In the genomic region with DNA sequence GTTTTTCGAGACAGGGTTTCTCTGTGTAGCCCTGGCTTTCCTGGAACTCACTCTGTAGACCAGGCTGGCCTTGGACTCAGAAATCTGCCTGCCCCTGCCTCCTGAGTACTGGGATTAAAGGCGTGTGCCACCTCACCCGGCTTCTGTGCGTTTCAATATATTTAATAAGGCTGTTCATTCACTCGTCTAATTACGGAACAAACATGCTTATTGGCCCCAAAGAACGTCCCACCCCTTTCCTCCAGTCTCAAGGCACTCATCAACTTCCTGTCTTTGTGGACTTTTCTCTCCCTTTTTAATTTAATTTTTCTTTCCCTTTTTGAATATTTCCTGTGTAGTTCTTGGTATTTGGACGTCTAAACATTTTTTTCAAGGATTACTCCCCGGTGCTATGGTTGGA, we compare ENCODE assay signal across 9 mouse cellular contexts. TPM values are rescaled to one million over a fixed set of nuclear protein-coding genes. Genes with fewer than 3 reads are reported as not detected.
A peak's percentile ranks its signal among the peaks of the same experiment; 100 is the strongest.
DNase-seq lines count a peak whose midpoint lies in the region; ATAC-seq lines count a peak whose summit lies in the region.
"Had no signal": no experiment of that assay in that cellular context is flagged by ENCODE, and none has a peak within 500 bp of the region (broad histone marks: within the 10 kb centered on the region; RNA-seq: fewer than 3 reads in every experiment).

No protein-coding gene starts in this region.

- no peak overlapping the region for H3K9ac ChIP-seq in forebrain, embryonic 16.5 days (replicated peaks; ENCODE audit: low read depth, low read length)
- H3K9ac ChIP-seq in hindbrain, embryonic 12.5 days, result no peak overlapping the region
- peak overlapping the region; percentile 78 for H3K9ac ChIP-seq in liver, embryonic 13.5 days
- peak overlapping the region; percentile 30; the same call in 1 of the 2 replicates for H3K9ac ChIP-seq in stomach, embryonic 15.5 days

- H3K36me3 ChIP-seq in forebrain, embryonic 10.5 days (replicated peaks), result no peaks in the 10 kb centered on the region
- H3K36me3 ChIP-seq in forebrain, embryonic 16.5 days (ENCODE audit: control insufficient read depth, insufficient read depth), result no peaks in the 10 kb centered on the region
- H3K36me3 ChIP-seq in hindbrain, embryonic 12.5 days, result no peaks in the 10 kb centered on the region
- no peaks in the 10 kb centered on the region for H3K36me3 ChIP-seq in liver, embryonic 13.5 days
- no peaks in the 10 kb centered on the region for H3K36me3 ChIP-seq in stomach, embryonic 15.5 days

- WGBS in forebrain, embryonic 10.5 days, result 40% methylated on average over 9 of the region's 9 CpGs
- whole genome bisulfite sequencing in forebrain, embryonic 16.5 days, result 19% methylated on average over 9 of the region's 9 CpGs
- WGBS in hindbrain, embryonic 12.5 days, result 39% methylated on average over 9 of the region's 9 CpGs
- 20% methylated on average over 9 of the region's 9 CpGs for WGBS in liver, embryonic 13.5 days (ENCODE audit: insufficient replicate concordance)
- 22% methylated on average over 9 of the region's 9 CpGs for WGBS in stomach, embryonic 15.5 days

- no peak overlapping the region for H3K27ac ChIP-seq in forebrain, embryonic 10.5 days
- H3K27ac ChIP-seq in forebrain, embryonic 16.5 days (ENCODE audit: low read length), result no peak overlapping the region
- H3K27ac ChIP-seq in hindbrain, embryonic 12.5 days, result no peak overlapping the region
- peak overlapping the region; percentile 94 for H3K27ac ChIP-seq in liver, embryonic 13.5 days
- peak overlapping the region; percentile 78; the same call in 1 of the 2 replicates for H3K27ac ChIP-seq in stomach, embryonic 15.5 days

- H3K4me3 ChIP-seq in forebrain, embryonic 10.5 days, result peak overlapping the region; percentile 75
- H3K4me3 ChIP-seq in forebrain, embryonic 16.5 days (replicated peaks; ENCODE audit: low read length), result no peak overlapping the region
- H3K4me3 ChIP-seq in hindbrain, embryonic 12.5 days, result no peak overlapping the region
- peak overlapping the region; percentile 89 for H3K4me3 ChIP-seq in liver, embryonic 13.5 days (replicated peaks)
- peak overlapping the region; percentile 78 for H3K4me3 ChIP-seq in stomach, embryonic 15.5 days (replicated peaks)

- no peak for ATAC-seq in forebrain, embryonic 16.5 days
- ATAC-seq in activated CD4-positive, CD25-positive, alpha-beta regulatory T cell, adult 4 months, result peak; percentile 44
- no peak for ATAC-seq in hindbrain, embryonic 12.5 days (ENCODE audit: low FRiP score)
- ATAC-seq in liver, embryonic 13.5 days (ENCODE audit: low read depth), result no peak
- no peak for ATAC-seq in stomach, embryonic 15.5 days (ENCODE audit: insufficient read depth, low FRiP score, low read depth)
- ATAC-seq: Patski had no signal

- H3K4me2 ChIP-seq in forebrain, embryonic 16.5 days (ENCODE audit: low read length), result no peak overlapping the region
- H3K4me2 ChIP-seq in hindbrain, embryonic 12.5 days (replicated peaks), result peak overlapping the region; percentile 84
- peak overlapping the region; percentile 100 for H3K4me2 ChIP-seq in liver, embryonic 13.5 days
- H3K4me2 ChIP-seq in stomach, embryonic 15.5 days, result peak overlapping the region; percentile 66

- H3K27me3 ChIP-seq in forebrain, embryonic 10.5 days (ENCODE audit: poor library complexity, severe bottlenecking), result peaks cover 44% of the 10 kb centered on the region
- peaks cover 6% of the 10 kb centered on the region; the same call in 1 of the 2 replicates for H3K27me3 ChIP-seq in forebrain, embryonic 16.5 days (replicated peaks; ENCODE audit: control insufficient read depth, insufficient read depth, low read length)
- peaks cover 27% of the 10 kb centered on the region for H3K27me3 ChIP-seq in hindbrain, embryonic 12.5 days
- H3K27me3 ChIP-seq in liver, embryonic 13.5 days, result peaks cover 5% of the 10 kb centered on the region
- no peaks in the 10 kb centered on the region for H3K27me3 ChIP-seq in stomach, embryonic 15.5 days (replicated peaks)
- H3K27me3 ChIP-seq: Patski had no signal

- H3K4me1 ChIP-seq in forebrain, embryonic 10.5 days, result peaks cover 48% of the 10 kb centered on the region
- peaks cover 34% of the 10 kb centered on the region for H3K4me1 ChIP-seq in forebrain, embryonic 16.5 days (replicated peaks; ENCODE audit: control insufficient read depth, insufficient read depth, low read length)
- peaks cover 28% of the 10 kb centered on the region for H3K4me1 ChIP-seq in hindbrain, embryonic 12.5 days
- H3K4me1 ChIP-seq in liver, embryonic 13.5 days (replicated peaks), result peaks cover 41% of the 10 kb centered on the region
- peaks cover 19% of the 10 kb centered on the region for H3K4me1 ChIP-seq in stomach, embryonic 15.5 days

- H3K9me3 ChIP-seq in forebrain, embryonic 10.5 days, result no peaks in the 10 kb centered on the region
- no peaks in the 10 kb centered on the region for H3K9me3 ChIP-seq in forebrain, embryonic 16.5 days (ENCODE audit: control insufficient read depth, low read length)
- H3K9me3 ChIP-seq in hindbrain, embryonic 12.5 days (replicated peaks), result no peaks in the 10 kb centered on the region
- H3K9me3 ChIP-seq in liver, embryonic 13.5 days (replicated peaks), result no peaks in the 10 kb centered on the region
- no peaks in the 10 kb centered on the region for H3K9me3 ChIP-seq in stomach, embryonic 15.5 days

- DNase-seq in forebrain, embryonic 10.5 days (ENCODE audit: extremely low spot score, low spot score), result no peak
- no peak for DNase-seq in liver, embryonic 13.5 days
- DNase-seq in frontal cortex, postnatal 14 days (ENCODE audit: low spot score in 2 of 2), result no peak
- DNase-seq in adrenal gland, adult 8-10 months, result no peak

RNA-seq across cellular contexts. Expression of a gene that starts 1.2 kb away (rescaled TPM):
- 12.9 and 16.3 TPM in 2 replicates for polyA plus RNA-seq in forebrain, embryonic 10.5 days (2016; fragmentation: Nextera tagmentation; extraction: Ambion mirVana)
- 18.3 and 27.6 TPM in 2 replicates for polyA plus RNA-seq in forebrain, embryonic 16.5 days (2015; fragmentation: Nextera tagmentation; extraction: Ambion mirVana)
- 10 to 100 TPM; 11.5 to 15.4 TPM for polyA plus RNA-seq in activated CD4-positive, CD25-positive, alpha-beta regulatory T cell, adult 4 months (2017; shearing (Covaris generic))
- 20.5 and 25.5 TPM in 2 replicates for polyA plus RNA-seq in hindbrain, embryonic 12.5 days (2016; fragmentation: Nextera tagmentation; extraction: Ambion mirVana)
- polyA plus RNA-seq in liver, embryonic 13.5 days (2015; fragmentation: Nextera tagmentation; extraction: Ambion mirVana), result 2.2 and 3.3 TPM in 2 replicates
- 27.3 and 29.0 TPM in 2 replicates for polyA plus RNA-seq in stomach, embryonic 15.5 days (2015; fragmentation: Nextera tagmentation; extraction: Ambion mirVana)
- total RNA-seq in adrenal gland, adult 8-10 months (2022), result 10 to 100 TPM; 58.5 to 88.8 (median 71.0) TPM

RNA-seq across cellular contexts. Expression of a gene that starts 14.4 kb away (rescaled TPM):
- polyA plus RNA-seq in forebrain, embryonic 10.5 days (2016; fragmentation: Nextera tagmentation; extraction: Ambion mirVana), result 1.9 and 3.5 TPM in 2 replicates
- 6.8 and 10.9 TPM in 2 replicates for polyA plus RNA-seq in forebrain, embryonic 16.5 days (2015; fragmentation: Nextera tagmentation; extraction: Ambion mirVana)
- polyA plus RNA-seq in activated CD4-positive, CD25-positive, alpha-beta regulatory T cell, adult 4 months (2017; shearing (Covaris generic)), result 1 to 10 TPM; 2.8 to 3.3 TPM
- 2.1 and 2.8 TPM in 2 replicates for polyA plus RNA-seq in hindbrain, embryonic 12.5 days (2016; fragmentation: Nextera tagmentation; extraction: Ambion mirVana)
- polyA plus RNA-seq in liver, embryonic 13.5 days (2015; fragmentation: Nextera tagmentation; extraction: Ambion mirVana), result 0.88 and 0.99 TPM in 2 replicates
- polyA plus RNA-seq in stomach, embryonic 15.5 days (2015; fragmentation: Nextera tagmentation; extraction: Ambion mirVana), result 8.3 and 11.6 TPM in 2 replicates
- 1 to 10 TPM in 3 of 4 experiments, under 1 TPM in 1; 0.81 to 3.5 (median 2.4) TPM for total RNA-seq in adrenal gland, adult 8-10 months (2022)

RNA-seq across cellular contexts. Expression of a gene that starts 20.7 kb away (rescaled TPM):
- 128 and 132 TPM in 2 replicates for polyA plus RNA-seq in forebrain, embryonic 10.5 days (2016; fragmentation: Nextera tagmentation; extraction: Ambion mirVana)
- polyA plus RNA-seq in forebrain, embryonic 16.5 days (2015; fragmentation: Nextera tagmentation; extraction: Ambion mirVana), result 108 and 121 TPM in 2 replicates
- polyA plus RNA-seq in activated CD4-positive, CD25-positive, alpha-beta regulatory T cell, adult 4 months (2017; shearing (Covaris generic)), result 10 to 100 TPM; 35.0 to 58.7 TPM
- 86.5 and 87.0 TPM in 2 replicates for polyA plus RNA-seq in hindbrain, embryonic 12.5 days (2016; fragmentation: Nextera tagmentation; extraction: Ambion mirVana)
- 40.7 and 43.9 TPM in 2 replicates for polyA plus RNA-seq in liver, embryonic 13.5 days (2015; fragmentation: Nextera tagmentation; extraction: Ambion mirVana)
- polyA plus RNA-seq in stomach, embryonic 15.5 days (2015; fragmentation: Nextera tagmentation; extraction: Ambion mirVana), result 82.7 and 84.2 TPM in 2 replicates
- 100 to 1,000 TPM in 3 of 4 experiments, 10 to 100 TPM in 1; 92.1 to 189 (median 132) TPM for total RNA-seq in adrenal gland, adult 8-10 months (2022)

Comparison
In these comparisons a context has a peak if more than half of its experiments do, and no peak if none do; other contexts are left out.
1. H3K4me3 ChIP-seq: peak in forebrain, embryonic 10.5 days (single experiment), liver, embryonic 13.5 days (single experiment) and stomach, embryonic 15.5 days (single experiment); none in forebrain, embryonic 16.5 days (single experiment) and hindbrain, embryonic 12.5 days (single experiment).
2. H3K27ac ChIP-seq: peak in liver, embryonic 13.5 days (single experiment) and stomach, embryonic 15.5 days (single experiment); none in forebrain, embryonic 10.5 days (single experiment), forebrain, embryonic 16.5 days (single experiment) and hindbrain, embryonic 12.5 days (single experiment).
3. H3K9ac ChIP-seq: peak in liver, embryonic 13.5 days (single experiment) and stomach, embryonic 15.5 days (single experiment); none in forebrain, embryonic 16.5 days (single experiment) and hindbrain, embryonic 12.5 days (single experiment).